Mouse (Mus musculus) frontal cortex, postnatal 10 days (tissue): ENCODE results near the gene Trnp1.
"Not testable (repeated sequence)": the region's sequence is repeated elsewhere in the genome, so short reads cannot be mapped to it uniquely, and the experiment has no call there.

Experiments used
- DNase-seq, 2 experiments: peaks; one replicate each; pipeline ENCODE4 v3.0.0; 2022; ENCODE audit warnings: low spot score in 2 of 2, mixed read lengths in 1 of 2

Gene Trnp1

GRCm38 (mm10) chr4:133498160-133498724 is at the start of gene Trnp1:
Gene Trnp1, minus strand, starts transcription at chr4:133498550.
- DNase-seq = peak; percentile 84

- DNase-seq = peak; percentile 91 to 95
Observed at GRCm38 (mm10) chr4:133545272-133546231, 47.2 kb upstream of the Trnp1 start, which contains the start of gene Nudc. Gene Nudc, minus strand, starts transcription at chr4:133545996.

GRCm38 (mm10) chr4:133536652-133537051 is 38.3 kb upstream of the Trnp1 start:
- DNase-seq = no peak

- no peak for DNase-seq
Observed at GRCm38 (mm10) chr4:133536081-133536480, 37.7 kb upstream of the Trnp1 start.

GRCm38 (mm10) chr4:133532777-133533176 is 34.4 kb upstream of the Trnp1 start:
- no peak for DNase-seq

- DNase-seq = no peak
Observed at GRCm38 (mm10) chr4:133527788-133528187, 29.4 kb upstream of the Trnp1 start.

GRCm38 (mm10) chr4:133521502-133521901 is 23.2 kb upstream of the Trnp1 start:
- no peak for DNase-seq

- DNase-seq = no peak
Observed at GRCm38 (mm10) chr4:133519369-133519665, 21.0 kb upstream of the Trnp1 start.

GRCm38 (mm10) chr4:133518601-133519368 is 20.4 kb upstream of the Trnp1 start, which contains the start of gene Kdf1:
Gene Kdf1, plus strand, starts transcription at chr4:133518963.
- no peak for DNase-seq

GRCm38 (mm10) chr4:133512972-133513371 is 14.6 kb upstream of the Trnp1 start:
- DNase-seq = peak in 1 of 2 experiments; percentile 72

GRCm38 (mm10) chr4:133512511-133512910 is 14.2 kb upstream of the Trnp1 start:
- not testable (repeated sequence) for DNase-seq

GRCm38 (mm10) chr4:133511050-133511449 is 12.7 kb upstream of the Trnp1 start:
- DNase-seq = no peak

GRCm38 (mm10) chr4:133508990-133509389 is 10.6 kb upstream of the Trnp1 start:
- DNase-seq = no peak

GRCm38 (mm10) chr4:133506573-133506972 is 8.2 kb upstream of the Trnp1 start:
- no peak for DNase-seq

GRCm38 (mm10) chr4:133504755-133505485 is 6.6 kb upstream of the Trnp1 start:
- no peak for DNase-seq

- no peak for DNase-seq
Observed at GRCm38 (mm10) chr4:133504300-133504699, 6.0 kb upstream of the Trnp1 start.

- no peak for DNase-seq
Observed at GRCm38 (mm10) chr4:133501514-133501913, 3.2 kb upstream of the Trnp1 start.

- DNase-seq = no peak
Observed at GRCm38 (mm10) chr4:133497461-133498159, 740 bp downstream of the Trnp1 start.

- DNase-seq = no peak
Observed at GRCm38 (mm10) chr4:133496738-133497445, 1.5 kb downstream of the Trnp1 start.

GRCm38 (mm10) chr4:133495711-133496110 is 2.6 kb downstream of the Trnp1 start:
- DNase-seq = no peak
